Mouse (Mus musculus) kidney, embryonic 14.5 days (tissue): Measurements from ENCODE around the gene Ggt6. TPM values are rescaled to one million over a fixed set of nuclear protein-coding genes. Genes with fewer than 3 reads are reported as not detected.
A peak's percentile ranks its signal among the peaks of the same experiment; 100 is the strongest.

Experiments
- ATAC-seq: fragments of 200-750 bp; cut with Nextera tagmentation; 2 replicates; pipeline ENCODE4 v1.8.0; 2017; ENCODE audit warnings: moderate number of reproducible peaks, mild to moderate bottlenecking, moderate TSS enrichment, moderate library complexity; ENCODE audit not compliant: low FRiP score, low TSS enrichment
- H3K27ac ChIP-seq: fragments of 300-500 bp; sonication (generic); 2 replicates; pipeline ENCODE4 v1.5.1; 2014; ENCODE audit warnings: low read depth, mild to moderate bottlenecking, low read length, moderate library complexity, mixed read lengths
- H3K27me3 ChIP-seq: fragments of 300-500 bp; sonication (generic); 2 replicates; pipeline ENCODE4 v1.6.1; 2014; ENCODE audit warnings: mild to moderate bottlenecking, low read length; ENCODE audit not compliant: control insufficient read depth, insufficient read depth
- H3K36me3 ChIP-seq: fragments of 300-500 bp; sonication (generic); 2 replicates; pipeline ENCODE4 v1.6.1; 2014; ENCODE audit warnings: low read length, mixed read lengths; ENCODE audit not compliant: control insufficient read depth, insufficient read depth
- H3K4me1 ChIP-seq: fragments of 300-500 bp; sonication (generic); 2 replicates; pipeline ENCODE4 v1.6.1; 2014; ENCODE audit warnings: low read length, mixed read lengths; ENCODE audit not compliant: control insufficient read depth, insufficient read depth
- H3K4me2 ChIP-seq: fragments of 300-500 bp; sonication (generic); replicated peaks from 2 replicates; pipeline ENCODE4 v1.6.1; 2014; ENCODE audit warnings: low read depth, mild to moderate bottlenecking, low read length
- H3K4me3 ChIP-seq: fragments of 300-500 bp; sonication (generic); 2 replicates; pipeline ENCODE4 v1.5.1; 2014; ENCODE audit warnings: mild to moderate bottlenecking, low read length
- H3K9ac ChIP-seq: fragments of 300-500 bp; sonication (generic); 2 replicates; pipeline ENCODE4 v1.6.1; 2014; ENCODE audit warnings: low read depth, mild to moderate bottlenecking, low read length, moderate library complexity
- H3K9me3 ChIP-seq: fragments of 300-500 bp; sonication (generic); 2 replicates; pipeline ENCODE4 v1.6.1; 2016; ENCODE audit warnings: low read length; ENCODE audit not compliant: control insufficient read depth
- WGBS: fragments of 180-500 bp; shearing (Covaris S2); extraction: QIAGEN DNeasy Blood & Tissue Kit; methylation state at CpG from one replicate; pipeline ENCODE4 v1.1.7; 2014; 5-methylcytosine and 5-hydroxymethylcytosine counted together
- polyA plus RNA-seq: library from polyadenylated mRNA; unstranded; fragments of >200 nt; fragmentation: Nextera tagmentation; extraction: Ambion mirVana; gene quantifications from 2 replicates; pipeline ENCODE4 v1.2.1, GENCODE M21; 2014

Ggt6 gene
- 0.31 and 0.76 TPM in 2 replicates for polyA plus RNA-seq

DNA sequence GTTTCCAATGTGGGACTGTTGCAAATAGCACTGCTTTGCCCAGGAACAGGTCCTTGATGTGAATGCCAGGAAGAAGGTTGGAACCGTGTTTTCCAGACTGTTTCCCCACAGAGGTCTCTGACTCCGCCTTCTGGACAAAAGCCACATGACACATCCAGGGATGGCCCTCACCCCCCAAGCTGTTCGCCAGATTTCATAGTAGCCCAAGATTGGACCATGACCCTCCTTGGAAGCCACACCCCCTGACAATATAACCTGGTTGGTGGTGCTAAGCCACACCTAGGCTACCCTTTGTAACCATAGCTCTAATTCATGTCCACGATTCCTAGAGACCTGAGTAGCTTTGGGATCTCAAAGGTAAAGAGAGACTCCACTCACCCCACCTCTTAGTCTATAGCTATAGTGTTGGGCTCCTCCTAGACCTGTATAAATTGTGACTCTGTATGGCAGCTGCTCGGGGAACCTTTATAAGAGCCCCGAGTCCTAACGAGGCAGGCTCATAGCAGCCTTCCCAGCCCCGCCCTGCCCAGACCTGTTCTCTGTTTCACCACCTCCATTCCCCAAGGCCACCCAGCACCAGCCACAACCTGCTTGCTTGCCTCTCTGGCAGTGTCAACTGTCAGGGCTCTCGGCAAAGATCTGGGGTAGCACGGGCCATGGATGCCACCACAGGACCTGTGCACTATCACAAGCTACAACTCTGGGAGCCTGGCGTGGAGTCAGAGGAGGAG is at the start of gene Ggt6:
Gene Ggt6 (plus strand): TSS at position 564 of the 731 bp plus-strand sequence.
- 58% methylated on average over 11 of the region's 11 CpGs for WGBS
- H3K4me2 ChIP-seq = no peak within 1 kb of the TSS
- no peaks in the 10 kb centered on the region for H3K27me3 ChIP-seq
- H3K27ac ChIP-seq = no peak within 1 kb of the TSS
- no peaks in the 10 kb centered on the region for H3K9me3 ChIP-seq
- ATAC-seq = peak; percentile 41; the same call in 1 of the 2 replicates
- no peaks in the 10 kb centered on the region for H3K36me3 ChIP-seq
- H3K4me3 ChIP-seq = no peak within 1 kb of the TSS
- H3K4me1 ChIP-seq = peaks cover 15% of the 10 kb centered on the region; the same call in 1 of the 2 replicates
- no peak within 1 kb of the TSS for H3K9ac ChIP-seq

DNA sequence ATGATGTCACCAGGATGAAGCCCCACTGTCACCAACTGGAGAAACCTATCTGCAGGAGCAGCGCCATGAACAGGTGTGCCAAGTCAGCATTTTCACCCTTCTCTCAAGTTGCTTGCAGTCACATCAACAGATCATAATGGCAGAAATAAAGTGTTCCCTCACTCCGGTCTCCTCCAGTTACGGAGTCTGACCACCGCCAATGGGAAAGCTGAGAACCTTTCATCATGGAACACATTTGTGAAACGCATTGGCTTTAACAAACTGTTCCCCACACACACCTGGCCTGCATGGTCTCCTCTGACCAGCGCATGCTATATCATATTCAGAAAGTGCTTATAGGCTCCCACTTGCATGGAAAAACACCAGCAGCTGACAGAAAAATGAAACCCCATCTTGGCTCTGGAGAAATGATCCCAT is 47.2 kb upstream of the Ggt6 start:
- Histone ChIP-seq H3K36me3 (peaks cover 6% of the 10 kb centered on the region; the same call in 1 of the 2 replicates), H3K4me2 (no peak overlapping the region), H3K27me3 (no peaks in the 10 kb centered on the region), H3K4me3 (no peak overlapping the region), H3K9me3 (no peaks in the 10 kb centered on the region), H3K4me1 (no peaks in the 10 kb centered on the region), H3K9ac (no peak overlapping the region), H3K27ac (no peak overlapping the region)
- ATAC-seq = no peak
- 93% methylated on average over 6 of the region's 6 CpGs for WGBS

DNA sequence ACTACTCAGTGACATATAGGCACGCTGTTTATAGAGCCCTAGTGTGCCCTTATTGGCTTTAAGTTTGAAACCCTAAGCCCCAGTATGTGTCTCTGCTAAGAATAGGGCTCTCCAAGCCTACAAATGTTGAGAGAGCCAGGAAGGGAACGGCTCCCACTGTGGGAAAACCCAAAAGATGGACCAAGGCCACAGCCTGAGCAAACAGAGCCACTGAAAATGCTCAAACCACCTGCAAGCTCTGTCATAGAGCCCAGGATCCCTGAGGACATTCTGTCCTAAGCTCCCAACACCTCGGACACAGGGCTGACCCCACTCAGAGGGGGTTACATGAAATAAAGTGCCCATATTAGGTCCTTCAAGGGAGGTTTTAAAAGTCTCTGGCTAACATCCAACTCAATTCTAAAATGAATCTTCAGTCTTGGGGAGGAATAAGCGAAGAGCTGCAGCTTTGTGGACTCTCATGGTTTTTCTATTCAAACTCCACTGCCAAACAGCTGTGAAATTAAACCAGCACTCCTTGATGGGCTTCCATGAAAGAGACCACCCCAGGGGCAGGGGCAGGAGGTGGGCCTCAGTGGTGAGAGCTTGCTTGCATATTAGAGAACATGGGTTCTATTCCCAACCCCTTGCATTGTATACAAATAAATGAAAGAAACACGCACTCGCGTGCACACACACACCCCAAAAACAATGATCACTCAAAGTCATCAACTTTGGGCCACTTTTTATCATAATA is 45.8 kb upstream of the Ggt6 start:
- Histone ChIP-seq H3K4me3 (no peak overlapping the region), H3K27me3 (no peaks in the 10 kb centered on the region), H3K4me1 (peaks cover 1% of the 10 kb centered on the region; the same call in 1 of the 2 replicates), H3K27ac (no peak overlapping the region), H3K36me3 (peaks cover 7% of the 10 kb centered on the region; the same call in 1 of the 2 replicates), H3K4me2 (no peak overlapping the region), H3K9me3 (no peaks in the 10 kb centered on the region), H3K9ac (no peak overlapping the region)
- 90% methylated on average over 7 of the region's 7 CpGs for WGBS
- ATAC-seq = no peak

DNA sequence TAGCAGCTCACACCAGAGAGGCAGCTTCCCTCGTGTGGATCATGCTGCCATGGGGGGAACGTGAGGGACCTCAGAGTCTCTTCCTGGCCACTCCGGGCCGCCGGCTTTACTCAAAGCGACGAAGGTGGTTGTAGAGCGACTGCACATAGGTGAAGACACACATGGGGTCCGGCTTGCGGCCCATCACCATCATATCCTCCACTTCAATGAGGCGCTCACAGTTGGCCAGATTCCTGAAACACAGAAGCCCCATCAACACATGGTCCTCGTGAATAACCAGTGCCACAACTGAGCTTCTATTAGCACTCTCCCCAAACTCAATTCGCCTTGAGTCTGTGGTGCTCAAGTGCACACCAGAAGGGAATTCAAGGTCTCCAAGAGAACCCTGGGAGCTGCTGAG is 44.1 kb upstream of the Ggt6 start:
- Histone ChIP-seq H3K27me3 (no peaks in the 10 kb centered on the region), H3K9ac (no peak overlapping the region), H3K27ac (no peak overlapping the region), H3K4me2 (no peak overlapping the region), H3K36me3 (peaks cover 7% of the 10 kb centered on the region; the same call in 1 of the 2 replicates), H3K9me3 (no peaks in the 10 kb centered on the region), H3K4me1 (peaks cover 13% of the 10 kb centered on the region; the same call in 1 of the 2 replicates), H3K4me3 (no peak overlapping the region)
- no peak for ATAC-seq
- WGBS = 90% methylated on average over 13 of the region's 13 CpGs

DNA sequence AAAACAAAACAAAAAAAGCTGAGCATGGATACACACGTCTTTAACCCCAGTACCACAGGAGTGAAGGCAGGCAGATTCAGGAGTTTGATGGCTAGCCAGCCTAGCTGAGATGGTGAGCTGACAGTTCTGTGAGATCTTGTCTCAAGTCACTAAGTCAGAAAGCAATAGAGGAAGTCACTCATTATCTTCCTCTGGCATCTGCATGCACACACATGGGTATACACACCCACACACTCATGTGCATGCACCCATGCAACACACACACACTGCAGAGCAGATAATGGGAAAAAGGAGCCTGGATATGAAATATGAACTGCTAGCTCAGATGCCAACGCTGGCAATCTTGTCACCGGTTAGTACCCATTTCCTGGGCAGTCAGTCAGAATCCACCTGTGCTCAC is 42.1 kb upstream of the Ggt6 start:
- Histone ChIP-seq H3K4me1 (peaks cover 13% of the 10 kb centered on the region), H3K9ac (no peak overlapping the region), H3K4me2 (no peak overlapping the region), H3K36me3 (peaks cover 15% of the 10 kb centered on the region; the same call in 1 of the 2 replicates), H3K9me3 (no peaks in the 10 kb centered on the region), H3K27me3 (no peaks in the 10 kb centered on the region), H3K27ac (no peak overlapping the region), H3K4me3 (no peak overlapping the region)
- ATAC-seq = no peak
- WGBS = 75% methylated on average over 3 of the region's 3 CpGs

DNA sequence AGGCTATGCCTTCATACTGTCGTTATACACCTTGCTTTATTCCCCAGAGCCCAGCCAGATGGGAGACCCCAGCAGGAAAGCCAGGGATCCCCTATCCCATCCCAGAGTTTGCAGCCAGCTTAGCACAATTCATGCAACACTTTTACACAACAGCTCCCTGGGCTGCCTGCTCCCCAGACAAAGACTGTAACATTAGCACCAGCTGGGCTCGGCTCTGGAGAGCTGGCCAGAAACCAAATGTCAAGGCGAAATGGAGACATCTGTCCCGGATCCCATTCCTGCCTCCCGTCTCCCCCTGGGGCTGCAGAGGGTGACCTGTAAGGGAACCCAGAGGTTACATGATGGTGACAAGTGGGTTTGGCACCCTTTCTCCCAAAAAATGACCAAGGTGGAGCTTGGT is 41.7 kb upstream of the Ggt6 start:
- no peak for ATAC-seq
- Histone ChIP-seq H3K4me3 (no peak overlapping the region), H3K27me3 (no peaks in the 10 kb centered on the region), H3K9me3 (no peaks in the 10 kb centered on the region), H3K27ac (no peak overlapping the region), H3K4me1 (peaks cover 13% of the 10 kb centered on the region), H3K36me3 (peaks cover 16% of the 10 kb centered on the region; the same call in 1 of the 2 replicates), H3K4me2 (no peak overlapping the region), H3K9ac (no peak overlapping the region)
- 38% methylated on average over 5 of the region's 5 CpGs for WGBS

DNA sequence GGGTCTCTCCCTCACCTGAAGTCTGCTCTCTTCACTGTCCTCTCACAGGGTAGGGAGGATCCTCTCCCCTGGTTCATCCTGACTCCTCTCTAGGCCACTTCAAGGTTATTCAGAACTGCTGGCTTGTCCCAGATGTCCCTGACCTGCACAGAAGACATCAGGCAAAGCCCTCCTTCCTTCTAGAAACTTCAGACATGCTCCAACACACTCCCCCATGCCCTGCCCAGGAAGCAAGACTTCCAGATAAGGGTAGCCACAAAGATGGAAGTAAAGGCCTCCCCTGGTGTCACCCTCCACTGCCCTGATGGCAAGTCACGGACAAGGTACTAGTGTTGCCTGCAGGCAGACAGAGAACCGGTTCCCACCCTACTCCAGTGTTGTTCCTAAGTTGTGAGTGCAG is 40.6 kb upstream of the Ggt6 start:
- Histone ChIP-seq H3K4me1 (peaks cover 13% of the 10 kb centered on the region), H3K36me3 (peaks cover 23% of the 10 kb centered on the region), H3K27ac (no peak overlapping the region), H3K27me3 (no peaks in the 10 kb centered on the region), H3K9ac (no peak overlapping the region), H3K4me3 (no peak overlapping the region), H3K9me3 (no peaks in the 10 kb centered on the region), H3K4me2 (no peak overlapping the region)
- no peak for ATAC-seq
- 72% methylated on average over 2 of the region's 2 CpGs for WGBS

DNA sequence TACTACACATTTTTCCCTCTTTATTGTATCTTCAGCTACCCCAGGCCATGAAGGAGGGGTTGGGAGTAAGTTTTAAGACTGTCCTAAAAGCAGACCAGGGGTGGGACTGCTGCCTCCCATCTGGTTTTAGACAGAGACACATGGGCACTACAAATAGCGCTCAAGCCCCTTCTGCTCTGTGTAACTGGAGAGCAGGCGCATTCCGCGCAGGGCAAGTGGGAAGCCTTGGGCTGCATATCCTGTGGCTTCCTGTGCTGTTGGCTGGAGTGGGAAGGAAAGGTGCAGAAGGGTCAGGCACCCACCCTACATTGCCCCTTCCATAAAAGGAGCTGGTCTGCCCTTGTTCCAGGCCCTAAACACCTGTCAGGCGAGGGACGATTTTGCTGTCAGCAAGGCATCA is 39.7 kb upstream of the Ggt6 start:
- no peak for ATAC-seq
- Histone ChIP-seq H3K36me3 (peaks cover 31% of the 10 kb centered on the region), H3K4me3 (no peak overlapping the region), H3K27me3 (no peaks in the 10 kb centered on the region), H3K9ac (no peak overlapping the region), H3K27ac (no peak overlapping the region), H3K4me1 (peaks cover 20% of the 10 kb centered on the region), H3K4me2 (no peak overlapping the region), H3K9me3 (no peaks in the 10 kb centered on the region)
- WGBS = 68% methylated on average over 6 of the region's 6 CpGs

DNA sequence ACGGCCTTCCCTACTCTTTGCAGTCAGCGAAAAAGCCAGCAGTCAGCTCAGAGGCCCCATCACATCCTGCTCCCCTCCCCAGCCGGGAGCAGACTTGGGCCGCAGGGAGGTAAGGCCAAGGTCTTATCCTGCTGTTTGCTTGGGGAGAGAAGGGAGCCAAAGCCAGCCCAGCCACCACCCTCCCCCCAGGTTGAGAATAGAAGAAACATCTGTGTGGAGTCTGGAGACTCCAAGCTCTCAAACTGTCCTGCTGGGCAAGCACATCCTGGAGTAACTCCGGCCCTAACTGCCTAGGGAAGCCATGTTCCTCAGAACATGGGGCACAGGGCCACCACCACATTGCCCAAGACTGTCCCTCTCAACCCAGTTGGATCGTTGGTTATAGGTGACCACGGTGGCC is 38.7 kb upstream of the Ggt6 start:
- Histone ChIP-seq H3K4me2 (no peak overlapping the region), H3K9me3 (no peaks in the 10 kb centered on the region), H3K4me1 (peaks cover 30% of the 10 kb centered on the region), H3K27ac (no peak overlapping the region; the same call in 1 of the 2 replicates), H3K27me3 (no peaks in the 10 kb centered on the region), H3K4me3 (no peak overlapping the region), H3K9ac (no peak overlapping the region), H3K36me3 (peaks cover 26% of the 10 kb centered on the region)
- WGBS = 74% methylated on average over 7 of the region's 7 CpGs
- ATAC-seq = no peak
